16 mouse cellular contexts compared by ENCODE assay signal in the genomic region with DNA sequence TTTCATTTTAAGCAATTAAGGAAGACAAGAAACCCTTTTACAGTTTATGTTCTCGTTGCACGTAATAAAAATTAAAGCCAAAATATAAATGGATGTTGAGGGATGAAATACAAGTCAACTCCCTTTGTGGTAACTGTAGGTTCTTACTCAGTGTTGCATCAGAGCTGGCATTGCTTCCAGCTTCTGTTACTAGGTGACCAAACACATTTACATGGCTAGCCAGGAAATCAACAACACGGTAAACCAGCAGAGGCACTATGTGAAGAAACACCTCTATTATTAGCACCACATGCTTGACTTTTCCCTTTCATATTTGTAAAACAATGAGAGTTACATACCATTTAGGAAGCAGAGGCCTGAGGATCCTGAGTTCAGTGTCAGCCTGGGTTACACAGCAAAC. TPM values are rescaled to one million over a fixed set of nuclear protein-coding genes. Genes with fewer than 3 reads are reported as not detected.
A peak's percentile ranks its signal among the peaks of the same experiment; 100 is the strongest.
DNase-seq lines count a peak whose midpoint lies in the region; ATAC-seq and TF ChIP-seq lines count a peak whose summit lies in the region.
"Had no signal": no experiment of that assay in that cellular context is flagged by ENCODE, and none has a peak within 500 bp of the region (broad histone marks: within the 10 kb centered on the region; RNA-seq: fewer than 3 reads in every experiment).

No protein-coding gene starts in this region.

- no peak overlapping the region for H3K4me3 ChIP-seq in lung, postnatal 0 days (ENCODE audit: low read depth, low read length)
- H3K4me3 ChIP-seq in small intestine, adult 2 months (ENCODE audit: low read depth, low read length): no peak overlapping the region
- H3K4me3 ChIP-seq: heart, embryonic 15.5 days; midbrain, embryonic 15.5 days had no signal

- WGBS in lung, postnatal 0 days: 65% methylated on average over 3 of the region's 3 CpGs
- WGBS in small intestine, adult 2 months: 74% methylated on average over 3 of the region's 3 CpGs

- H3K4me2 ChIP-seq in lung, postnatal 0 days (replicated peaks; ENCODE audit: low read depth, low read length): no peak overlapping the region
- H3K4me2 ChIP-seq: heart, embryonic 15.5 days; midbrain, embryonic 15.5 days had no signal

- intact Hi-C loops in heart, postnatal 14 days (cut with DNase I): no loop called here

- no peak overlapping the region for H3K27ac ChIP-seq in lung, postnatal 0 days (ENCODE audit: low read length)
- peak overlapping the region; percentile 22; the same call in 1 of the 2 replicates for H3K27ac ChIP-seq in small intestine, adult 2 months (ENCODE audit: insufficient read depth, low read depth, low read length)
- H3K27ac ChIP-seq: heart, embryonic 15.5 days; liver, embryonic 14.5 days; midbrain, embryonic 15.5 days had no signal

- no peak overlapping the region for H3K9ac ChIP-seq in lung, postnatal 0 days (replicated peaks; ENCODE audit: low read depth)
- H3K9ac ChIP-seq: heart, embryonic 15.5 days; liver, embryonic 14.5 days; midbrain, embryonic 15.5 days had no signal

- no peaks in the 10 kb centered on the region for H3K9me3 ChIP-seq in lung, postnatal 0 days (ENCODE audit: low read length)
- H3K9me3 ChIP-seq: heart, embryonic 15.5 days; midbrain, embryonic 15.5 days had no signal

- H3K36me3 ChIP-seq in lung, postnatal 0 days (ENCODE audit: insufficient read depth, low read length): no peaks in the 10 kb centered on the region
- H3K36me3 ChIP-seq in small intestine, adult 2 months (ENCODE audit: control insufficient read depth, insufficient read depth, low read length): peaks cover 11% of the 10 kb centered on the region
- H3K36me3 ChIP-seq: midbrain, embryonic 15.5 days had no signal

- no peaks in the 10 kb centered on the region for H3K27me3 ChIP-seq in lung, postnatal 0 days (replicated peaks; ENCODE audit: insufficient read depth, low read length)
- H3K27me3 ChIP-seq in small intestine, adult 2 months (ENCODE audit: control insufficient read depth, insufficient read depth, low read length): no peaks in the 10 kb centered on the region
- H3K27me3 ChIP-seq: heart, embryonic 15.5 days; midbrain, embryonic 15.5 days had no signal

- no peak for TF ChIP-seq POLR2A in small intestine, adult 2 months (IDR thresholded peaks at IDR 0.05; ENCODE audit: low read depth, low read length)

- no peak for TF ChIP-seq CTCF in lung, postnatal 0 days (IDR thresholded peaks at IDR 0.05)
- no peak for TF ChIP-seq CTCF in small intestine, adult 2 months (IDR thresholded peaks at IDR 0.05; ENCODE audit: extremely low read depth, insufficient read length, insufficient replicate concordance, low read depth, low read length)

- TF ChIP-seq EP300 in lung, postnatal 0 days (IDR thresholded peaks at IDR 0.05): no peak

- H3K4me1 ChIP-seq in lung, postnatal 0 days (ENCODE audit: insufficient read depth, low read depth, low read length): 0 out of 2 replicates have a peak, but pooled peaks cover 5% of the 10 kb centered on the region
- peaks cover 16% of the 10 kb centered on the region; the same call in 1 of the 2 replicates for H3K4me1 ChIP-seq in small intestine, adult 2 months (ENCODE audit: control insufficient read depth, insufficient read depth, insufficient read length, low read length)
- H3K4me1 ChIP-seq: midbrain, embryonic 15.5 days had no signal

- peak; percentile 33 to 47 for DNase-seq in adrenal gland, postnatal 36 days
- no peak for DNase-seq in adrenal gland, postnatal 25 days
- DNase-seq in lung, postnatal 0 days (ENCODE audit: low spot score): peak; percentile 65
- DNase-seq in lung, postnatal 4 days: no peak
- peak; percentile 31 to 34 for DNase-seq in heart, postnatal 14 days
- no peak for DNase-seq in ovary, postnatal 36 days (ENCODE audit: low spot score)
- DNase-seq in thymus, postnatal 14 days: no peak
- DNase-seq: cerebellum, adult 11-12 months; kidney, adult 8-10 months; layer of hippocampus, postnatal 36 days; thymus, postnatal 36 days had no signal

- peak; percentile 50; the same call in 1 of the 2 replicates for ATAC-seq in lung, postnatal 0 days
- ATAC-seq: forebrain, embryonic 14.5 days; midbrain, embryonic 15.5 days had no signal

RNA-seq across cellular contexts. Expression of gene Rmnd5a, which starts 21.6 kb away (rescaled TPM):
- 10 to 100 TPM; 75.6 to 93.1 TPM for total RNA-seq in adrenal gland, postnatal 36 days (2021)
- total RNA-seq in adrenal gland, postnatal 25 days (2021): 91.9 and 102 TPM in 2 replicates
- polyA plus RNA-seq in lung, postnatal 0 days (2015; fragmentation: Nextera tagmentation; extraction: Ambion mirVana): 12.5 and 13.0 TPM in 2 replicates
- total RNA-seq in heart, postnatal 14 days (2021): 10 to 100 TPM; 73.1 to 80.3 TPM
- 4.9 and 12.5 TPM in 2 replicates for polyA plus RNA-seq in small intestine, adult 2 months (2012; rRNA removed)

RNA-seq across cellular contexts. Expression of gene Cd8a, which starts 45.6 kb away (rescaled TPM):
- total RNA-seq in adrenal gland, postnatal 36 days (2021): not detected
- 0.27 TPM in 1 of 2 replicates, not detected in the other for total RNA-seq in adrenal gland, postnatal 25 days (2021)
- 0.10 TPM in 1 of 2 replicates, not detected in the other for polyA plus RNA-seq in lung, postnatal 0 days (2015; fragmentation: Nextera tagmentation; extraction: Ambion mirVana)
- 10 to 100 TPM in 1 of 2 experiments, 1 to 10 TPM in 1; 1.1 to 21.2 TPM for total RNA-seq in heart, postnatal 14 days (2021)
- 4.2 and 6.4 TPM in 2 replicates for polyA plus RNA-seq in small intestine, adult 2 months (2012; rRNA removed)
- total RNA-seq: layer of hippocampus, postnatal 36 days had no signal
- polyA plus RNA-seq: forebrain, embryonic 14.5 days; heart, embryonic 15.5 days; liver, embryonic 14.5 days; midbrain, embryonic 15.5 days had no signal

Comparison
In these comparisons a context has a peak if more than half of its experiments do, and no peak if none do; other contexts are left out.
1. DNase-seq: peak in adrenal gland, postnatal 36 days (2 of 2), lung, postnatal 0 days (single experiment) and heart, postnatal 14 days (2 of 2); none in adrenal gland, postnatal 25 days (single experiment), lung, postnatal 4 days (0 of 2), ovary, postnatal 36 days (single experiment) and thymus, postnatal 14 days (single experiment).